Mouse (Mus musculus) splenic B cell, adult 2 months (primary cell): ENCODE data around the gene Snap29.
A peak's percentile ranks its signal among the peaks of the same experiment; 100 is the strongest.

Experiments
- DNase-seq: peaks from one replicate; pipeline ENCODE4 v3.0.0-alpha.2; 2011; ENCODE audit warnings: low read depth, low spot score
- H3K27me3 ChIP-seq: 2 replicates; pipeline ENCODE4 v1.6.1; 2012; ENCODE audit warnings: mild to moderate bottlenecking, low read length, moderate library complexity, mixed read lengths; ENCODE audit not compliant: control insufficient read depth, poor library complexity, insufficient read depth, severe bottlenecking
- H3K36me3 ChIP-seq: 2 replicates; pipeline ENCODE4 v1.6.1; 2012; ENCODE audit warnings: mild to moderate bottlenecking, low read length, moderate library complexity, mixed read lengths; ENCODE audit not compliant: control insufficient read depth, poor library complexity, insufficient read depth, severe bottlenecking

The Snap29 gene

DNA sequence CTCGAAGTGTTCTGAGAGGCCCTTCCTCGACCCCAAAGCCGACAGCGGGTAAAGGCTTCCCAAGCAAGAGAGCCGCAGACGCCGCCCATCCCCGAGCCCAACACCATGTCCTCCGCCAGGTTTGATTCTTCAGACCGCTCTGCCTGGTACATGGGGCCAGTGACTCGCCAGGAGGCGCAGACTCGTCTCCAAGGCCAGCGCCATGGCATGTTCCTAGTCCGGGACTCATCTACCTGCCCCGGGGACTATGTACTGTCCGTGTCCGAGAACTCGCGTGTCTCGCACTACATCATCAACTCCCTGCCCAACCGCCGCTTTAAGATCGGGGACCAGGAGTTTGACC is 46.6 kb downstream of the Snap29 start:
- 0 out of 2 replicates have a peak, but pooled peaks cover 3% of the 10 kb centered on the region for H3K36me3 ChIP-seq
- peak; percentile 46 for DNase-seq

DNA sequence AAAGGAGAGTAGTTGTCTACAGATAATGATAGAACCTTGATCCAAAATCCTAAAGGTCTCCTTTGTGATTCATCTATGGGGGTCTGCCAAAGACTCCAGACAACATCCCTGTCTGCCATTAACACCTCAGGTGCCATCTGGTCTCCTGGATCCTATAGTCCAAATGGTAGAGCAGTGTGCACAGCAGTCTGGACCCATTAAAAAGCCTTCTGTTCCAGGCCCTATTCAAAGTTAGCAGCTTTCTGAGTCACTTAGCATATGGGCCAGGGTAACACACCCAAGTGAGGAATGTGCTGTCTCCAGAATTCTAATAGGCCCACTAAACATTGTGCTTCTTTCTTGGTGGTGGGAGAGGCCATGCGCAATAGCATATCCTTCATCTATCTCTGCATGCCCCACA is 51.1 kb downstream of the Snap29 start:
- Histone ChIP-seq H3K36me3 (0 out of 2 replicates have a peak, but pooled peaks cover 3% of the 10 kb centered on the region), H3K27me3 (no peaks in the 10 kb centered on the region)
- no peak for DNase-seq

More for the DNA sequence above, 46.6 kb downstream of the Snap29 start:
- H3K27me3 ChIP-seq, result no peaks in the 10 kb centered on the region; the same call in 1 of the 2 replicates

DNA sequence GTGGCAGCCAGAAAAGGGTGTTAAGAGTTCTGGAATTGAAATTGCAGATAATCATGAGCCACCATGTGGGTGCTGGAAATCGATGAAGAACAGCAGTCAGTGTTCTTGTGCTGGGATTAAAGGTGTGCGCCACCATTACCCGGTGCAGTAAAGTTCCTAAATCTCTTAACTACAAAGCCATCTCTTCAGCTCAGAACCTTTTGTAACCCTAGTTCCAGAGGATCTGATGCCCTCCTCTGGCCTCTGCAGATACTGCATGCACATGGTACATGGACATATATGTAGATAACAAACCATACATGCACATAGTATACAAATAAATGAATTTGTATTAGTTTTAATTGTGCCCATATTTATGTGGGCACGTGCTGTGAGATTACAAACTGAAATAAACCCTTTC is 54.5 kb downstream of the Snap29 start:
- Histone ChIP-seq H3K36me3 (0 out of 2 replicates have a peak, but pooled peaks cover 1% of the 10 kb centered on the region), H3K27me3 (no peaks in the 10 kb centered on the region)
- DNase-seq, result peak; percentile 80

DNA sequence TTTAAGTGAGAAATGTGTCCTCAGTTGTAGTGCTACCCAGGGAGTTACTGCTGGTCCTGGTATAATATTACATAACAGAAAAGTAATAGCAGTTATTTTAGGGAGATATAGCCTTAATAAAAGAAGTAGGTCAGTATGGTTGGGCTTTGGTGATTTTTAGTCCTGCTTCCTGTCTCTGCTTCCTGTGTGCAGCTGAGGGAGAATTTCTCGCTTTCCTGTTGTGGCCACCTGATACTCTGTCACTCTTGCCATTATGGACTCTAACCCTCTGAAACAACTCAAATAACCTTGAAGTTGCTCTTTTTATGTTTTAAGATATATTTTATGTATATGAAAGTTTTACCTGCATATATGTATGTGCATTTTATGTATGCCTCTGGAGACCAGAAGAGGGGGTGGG is 55.8 kb downstream of the Snap29 start:
- Histone ChIP-seq H3K27me3 (no peaks in the 10 kb centered on the region), H3K36me3 (no peaks in the 10 kb centered on the region)
- DNase-seq, result peak; percentile 27

DNA sequence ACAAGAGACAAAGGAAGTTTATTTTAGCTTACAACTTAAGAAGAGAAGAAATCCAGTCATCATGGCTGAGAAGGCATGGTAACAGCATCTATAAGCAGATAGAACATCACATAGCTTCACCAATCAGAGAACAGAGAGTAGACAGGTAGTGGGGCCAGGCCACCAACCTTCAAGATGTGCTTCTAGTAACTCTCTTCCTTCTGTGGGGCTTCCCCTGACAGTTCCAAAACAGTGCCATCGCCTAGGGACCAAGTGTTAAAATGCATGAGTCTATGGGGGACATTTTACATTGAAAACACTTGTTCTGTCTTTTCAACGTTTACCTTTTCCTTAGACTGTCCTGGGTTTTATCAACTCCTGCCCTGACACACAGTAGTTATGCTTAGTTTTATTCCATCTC is 57.4 kb downstream of the Snap29 start:
- DNase-seq, result peak; percentile 31
- no peaks in the 10 kb centered on the region for H3K27me3 ChIP-seq
- no peaks in the 10 kb centered on the region for H3K36me3 ChIP-seq

DNA sequence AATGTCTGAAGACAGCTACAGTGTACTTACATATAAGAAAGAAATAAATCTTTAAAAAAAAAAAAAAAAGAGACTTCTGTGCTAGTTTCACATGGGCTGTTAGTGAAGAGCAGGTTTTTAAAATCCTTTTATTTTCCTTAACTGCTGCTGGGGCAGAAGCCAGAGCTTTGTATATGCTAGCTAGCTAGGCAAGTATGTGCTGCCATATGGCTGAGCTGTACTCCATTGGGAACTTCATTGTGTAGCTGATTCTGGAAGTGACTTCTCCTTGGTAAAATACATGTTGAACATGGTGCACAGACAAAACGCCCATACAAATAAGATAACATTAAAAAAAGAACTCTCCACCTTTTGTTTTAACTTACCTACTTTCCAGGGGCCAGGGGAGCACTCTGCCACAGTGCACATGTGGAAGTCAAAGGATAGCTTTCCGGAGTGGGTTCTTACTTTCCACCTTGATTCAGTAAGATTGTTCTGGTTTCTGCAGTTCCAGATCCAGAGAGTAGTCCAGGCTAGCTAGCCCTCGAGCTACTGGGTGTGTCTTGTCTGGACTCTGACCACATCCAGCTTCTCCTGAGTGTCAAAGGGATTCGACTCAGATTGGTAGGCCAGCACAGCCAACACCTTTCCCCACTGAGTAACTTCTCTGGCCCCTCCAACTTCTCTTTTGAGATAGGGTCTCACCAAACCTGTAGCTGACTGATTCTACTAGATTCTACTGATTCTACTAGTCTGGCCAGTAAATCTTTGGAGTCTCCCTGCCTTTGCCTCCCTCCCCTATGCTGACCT is 61.3 kb downstream of the Snap29 start:
- Histone ChIP-seq H3K36me3 (peaks cover 8% of the 10 kb centered on the region; the same call in 1 of the 2 replicates), H3K27me3 (no peaks in the 10 kb centered on the region)
- DNase-seq, result no peak

DNA sequence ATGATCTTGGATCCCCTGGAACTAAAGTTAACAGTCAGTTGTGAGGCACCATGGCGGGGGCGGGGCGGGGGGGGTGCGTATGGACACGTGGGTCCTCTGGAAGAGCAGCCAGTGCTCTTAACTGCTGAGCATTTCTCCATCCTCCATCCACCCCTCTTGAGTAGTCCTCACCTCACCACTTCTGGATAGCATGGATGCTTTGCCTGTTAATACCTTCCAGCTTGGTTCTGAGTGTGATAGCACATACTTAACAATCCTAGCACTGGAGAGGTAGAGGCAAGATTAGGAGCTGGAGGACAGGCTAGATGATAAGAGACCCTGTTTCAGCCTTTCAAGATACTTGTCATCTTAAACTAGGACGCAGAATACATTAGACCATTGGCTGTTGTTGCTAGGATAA is 66.7 kb downstream of the Snap29 start:
- no peaks in the 10 kb centered on the region for H3K27me3 ChIP-seq
- H3K36me3 ChIP-seq, result peaks cover 11% of the 10 kb centered on the region; the same call in 1 of the 2 replicates
- no peak for DNase-seq

DNA sequence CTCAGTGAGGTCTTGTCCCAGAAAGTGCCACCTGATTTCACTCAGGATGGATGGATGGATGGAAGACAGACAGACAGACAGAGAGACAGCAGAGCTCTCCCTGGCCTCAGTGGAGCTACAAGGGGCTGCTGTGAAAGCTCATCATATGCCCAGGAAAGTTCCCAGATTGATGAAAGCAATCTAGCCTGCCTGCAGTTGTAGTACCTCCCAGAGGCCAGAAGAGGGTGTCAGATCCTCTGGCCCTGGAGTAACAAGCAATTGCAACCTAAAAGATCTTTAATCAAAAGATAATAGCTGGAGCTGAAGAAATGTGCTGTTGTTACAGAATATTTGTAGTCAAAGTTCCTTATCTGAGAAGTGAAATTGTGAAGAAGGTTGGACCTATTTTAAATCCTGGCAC is 68.3 kb downstream of the Snap29 start:
- DNase-seq, result peak; percentile 59
- no peaks in the 10 kb centered on the region for H3K27me3 ChIP-seq
- H3K36me3 ChIP-seq, result peaks cover 9% of the 10 kb centered on the region; the same call in 1 of the 2 replicates

DNA sequence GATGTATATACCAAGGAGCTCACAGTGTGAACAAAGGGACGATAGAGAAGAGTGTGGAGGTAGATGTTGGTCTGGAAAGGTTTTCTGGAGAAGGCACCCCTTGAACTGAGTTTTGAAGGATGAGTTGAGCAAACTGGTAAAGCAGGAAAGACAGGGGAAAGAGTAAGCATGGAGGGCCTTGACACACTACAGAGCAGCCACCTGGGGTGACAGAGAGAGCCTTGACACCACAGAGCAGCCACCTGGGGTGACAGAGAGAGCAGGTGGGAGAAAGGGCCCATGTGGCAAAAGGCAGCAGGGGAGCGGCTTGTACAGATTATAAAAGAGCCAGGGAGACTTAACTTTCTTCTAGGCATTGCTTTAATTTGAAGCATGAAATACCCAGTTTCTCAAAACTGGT is 69.0 kb downstream of the Snap29 start:
- Histone ChIP-seq H3K27me3 (no peaks in the 10 kb centered on the region), H3K36me3 (peaks cover 8% of the 10 kb centered on the region; the same call in 1 of the 2 replicates)
- no peak for DNase-seq

DNA sequence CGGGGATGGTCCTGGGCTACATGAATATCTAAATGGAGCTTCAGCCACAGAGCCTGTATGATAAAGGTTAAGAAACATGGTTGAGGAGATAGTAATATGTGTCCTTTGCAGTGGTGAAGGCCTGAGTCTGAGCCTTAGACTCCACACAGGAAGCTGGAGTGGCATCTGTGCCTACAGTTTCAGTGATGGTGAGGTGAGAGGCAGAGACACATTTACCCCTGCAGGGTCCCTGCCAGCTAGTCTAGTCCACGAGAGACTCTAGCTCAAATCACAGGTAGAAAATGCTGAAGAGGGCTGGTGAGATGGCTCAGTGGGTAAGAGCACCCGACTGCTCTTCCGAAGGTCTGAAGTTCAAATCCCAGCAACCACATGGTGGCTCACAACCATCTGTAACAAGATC is 69.5 kb downstream of the Snap29 start:
- Histone ChIP-seq H3K36me3 (peaks cover 5% of the 10 kb centered on the region; the same call in 1 of the 2 replicates), H3K27me3 (no peaks in the 10 kb centered on the region)
- DNase-seq, result no peak

DNA sequence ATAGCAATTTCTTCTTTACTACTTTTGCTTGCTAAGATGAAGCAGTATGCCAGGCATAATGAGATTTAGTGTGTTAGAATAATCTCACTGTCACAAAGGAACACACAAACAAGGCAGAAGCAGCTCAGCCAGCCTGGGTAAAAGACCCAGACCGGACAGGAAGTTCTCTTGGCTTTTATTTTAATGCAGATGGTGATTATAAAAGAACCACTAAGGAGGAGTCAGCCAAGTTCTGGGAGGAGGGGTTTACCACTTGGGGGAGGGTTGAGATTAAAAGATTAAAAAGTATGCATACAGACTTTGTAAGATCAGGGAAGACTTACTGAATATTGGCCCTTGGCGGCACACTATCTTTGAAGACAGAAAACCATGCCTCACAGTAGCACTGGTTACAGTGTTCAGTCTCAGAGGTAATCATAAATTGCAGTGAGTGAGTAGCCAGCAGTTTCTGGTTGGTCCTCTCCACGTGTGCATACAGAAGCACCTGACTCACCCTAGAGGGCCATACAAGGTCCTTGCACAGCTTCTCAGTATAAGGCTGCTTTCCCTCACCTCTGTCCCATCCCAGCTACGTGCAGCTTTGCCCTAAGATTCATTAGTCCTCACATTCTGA is 72.7 kb downstream of the Snap29 start:
- Histone ChIP-seq H3K36me3 (peaks cover 8% of the 10 kb centered on the region), H3K27me3 (no peaks in the 10 kb centered on the region)
- no peak for DNase-seq
